Mouse (Mus musculus): ENCODE measurements around the gene Sec1.
A peak's percentile ranks its signal among the peaks of the same experiment; 100 is the strongest.

Sec1 gene

DNA sequence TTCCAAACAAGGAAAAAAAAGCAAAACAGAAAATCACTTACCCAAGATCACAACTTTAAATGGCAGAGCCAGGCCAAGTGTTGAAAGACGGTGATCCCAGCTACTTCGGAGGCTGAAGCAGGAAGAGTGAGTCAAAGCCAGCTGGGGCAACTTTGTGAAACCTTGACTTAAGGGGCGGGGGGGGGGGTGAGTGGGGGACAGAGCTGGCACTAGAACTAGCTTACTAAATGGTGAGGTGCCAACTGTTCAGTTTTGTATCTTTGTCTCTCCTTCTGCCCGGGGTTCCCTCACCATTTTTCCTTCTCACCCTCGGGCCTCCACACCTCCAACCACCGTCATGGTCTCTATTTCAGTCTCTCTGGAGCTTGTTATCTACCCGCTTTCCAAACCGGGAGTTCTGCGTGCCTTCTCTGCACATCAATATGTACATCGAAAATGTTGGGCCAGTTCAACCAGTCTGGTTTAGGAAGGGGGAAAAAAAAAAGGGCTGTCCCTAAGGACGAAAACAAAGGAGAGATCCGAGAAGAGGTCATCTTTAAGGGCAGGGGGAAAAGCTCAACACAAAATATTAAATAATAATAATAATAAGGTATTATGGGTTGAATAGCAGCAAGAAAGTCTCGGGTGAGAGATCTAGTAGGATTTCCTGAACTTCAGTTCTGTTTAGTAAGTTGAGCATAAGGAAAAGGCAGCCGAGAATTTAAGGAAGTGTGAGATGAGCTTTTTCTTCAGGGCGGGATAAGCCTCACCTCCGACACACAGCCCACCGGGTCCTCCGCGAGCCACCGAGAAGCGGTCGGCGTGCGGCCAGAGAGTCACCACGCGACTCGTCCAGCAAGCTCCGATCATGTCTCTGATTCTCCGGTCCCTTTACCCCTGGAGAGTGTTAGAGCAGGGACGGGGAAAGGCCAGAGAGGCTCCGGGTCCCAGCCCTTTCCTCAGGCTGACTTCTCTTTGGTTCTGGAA lies 23.0 kb upstream of the Sec1 start:
- no peak for DNase-seq

DNA sequence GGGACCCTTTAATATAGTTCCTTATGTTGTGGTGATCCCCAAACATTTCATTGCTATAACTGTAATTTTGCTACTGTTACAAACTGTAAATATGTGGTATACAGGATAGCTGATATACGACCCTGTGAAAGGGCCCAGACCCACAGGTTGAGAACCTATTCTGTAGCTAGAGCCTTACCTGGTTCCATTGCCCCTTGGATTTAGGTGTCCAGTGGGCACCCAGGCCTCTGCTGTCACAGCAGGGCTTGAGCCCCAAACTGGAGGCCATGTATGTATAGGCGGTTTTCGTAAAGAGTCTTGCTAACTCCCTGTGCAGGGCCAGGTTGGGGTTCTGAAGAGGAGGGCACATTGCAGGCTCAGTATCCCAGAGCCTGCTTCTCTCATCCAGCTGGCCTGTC lies 22.3 kb upstream of the Sec1 start:
- DNase-seq, result no peak

DNA sequence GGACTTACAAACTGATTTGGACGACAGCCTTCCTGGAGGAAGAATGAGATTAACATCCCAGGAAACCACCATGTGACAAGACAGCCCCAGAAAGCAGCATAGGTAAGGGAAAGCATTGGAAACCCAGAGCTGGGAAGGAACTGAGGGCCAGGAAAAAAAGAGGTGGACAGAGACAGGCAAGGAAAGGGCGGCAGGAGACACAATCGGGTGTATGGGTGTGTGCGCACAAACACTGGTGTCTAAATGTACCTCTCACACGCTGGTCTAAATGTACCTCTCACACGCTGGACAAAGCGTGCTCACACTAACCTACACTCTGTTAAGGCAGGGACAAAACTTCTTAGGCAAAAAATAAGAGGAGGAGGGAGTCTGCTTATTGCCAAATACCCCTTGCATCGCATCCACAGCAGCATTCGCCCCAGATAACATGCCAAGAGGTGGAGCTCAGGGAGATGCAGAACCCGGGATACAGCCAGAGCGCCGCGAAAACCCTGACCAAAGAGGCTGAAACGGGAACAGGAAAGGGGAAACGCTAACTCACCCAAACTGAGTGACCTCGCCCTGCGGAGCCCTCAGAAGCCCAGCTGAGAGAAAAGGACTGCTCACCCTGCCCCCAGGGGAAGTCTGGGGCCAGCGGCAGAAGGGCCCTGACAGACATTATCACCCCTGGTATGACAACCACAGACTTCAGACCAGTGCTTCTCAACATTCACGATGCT lies 21.7 kb upstream of the Sec1 start:
- DNase-seq, result peak in 1 of 2 experiments; percentile 38

DNA sequence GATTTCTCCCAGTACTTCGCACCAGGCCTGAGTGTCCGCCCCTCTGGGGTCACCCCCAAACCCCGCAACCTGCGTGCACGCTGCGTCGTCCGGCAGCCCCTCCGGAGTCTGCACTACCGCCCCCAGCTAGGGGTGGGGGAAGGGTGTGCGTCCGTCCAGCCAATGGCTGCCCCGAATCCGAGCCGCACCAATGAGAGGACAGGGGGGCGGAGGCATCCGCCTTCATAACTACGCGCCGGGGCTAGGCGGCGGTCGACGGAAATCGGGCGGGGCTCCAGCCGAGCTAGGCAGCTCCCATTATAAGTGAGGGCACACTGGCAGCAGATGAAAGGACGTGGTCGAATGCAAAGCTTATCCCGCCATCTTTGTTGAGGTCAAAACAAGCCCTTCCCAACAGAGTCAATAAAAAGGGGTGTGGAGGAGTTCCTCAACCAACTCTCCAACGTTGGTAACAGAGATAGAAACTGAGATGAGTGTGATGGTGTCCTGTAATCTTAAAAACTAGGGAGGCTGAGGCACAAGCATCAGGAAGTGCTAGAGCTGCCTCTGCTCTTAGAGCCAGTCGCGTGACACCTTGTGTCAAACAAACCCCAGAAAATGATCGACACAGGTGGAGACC lies 21.0 kb upstream of the Sec1 start, which contains the start of gene Rpl18:
Rpl18 (plus strand) TSS at position 368 of the 619 bp plus-strand sequence.
- peak; percentile 99 for DNase-seq

DNA sequence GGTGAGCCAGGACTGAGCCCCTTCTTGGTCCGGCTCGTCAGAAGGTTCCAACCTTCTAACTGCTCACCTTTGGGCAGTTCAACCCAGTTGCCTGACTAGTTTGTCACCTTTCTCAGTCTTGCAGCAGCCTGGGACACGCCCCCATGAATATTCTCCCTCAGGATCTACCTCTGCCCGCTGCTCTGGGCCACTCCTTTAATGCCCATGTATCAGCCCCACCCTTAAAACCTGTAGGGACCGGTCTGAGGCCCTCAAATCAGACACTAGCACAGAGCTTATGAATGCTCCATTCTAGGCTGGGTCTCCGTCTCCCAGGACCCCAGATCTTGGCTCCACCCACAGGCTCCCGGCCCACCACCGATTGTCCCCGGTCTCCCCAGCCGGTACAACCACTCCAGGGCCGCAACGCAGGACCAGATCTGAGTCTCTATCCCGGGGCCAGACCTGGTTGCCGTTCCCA lies 20.5 kb upstream of the Sec1 start:
- DNase-seq, result peak; percentile 57 to 72

DNA sequence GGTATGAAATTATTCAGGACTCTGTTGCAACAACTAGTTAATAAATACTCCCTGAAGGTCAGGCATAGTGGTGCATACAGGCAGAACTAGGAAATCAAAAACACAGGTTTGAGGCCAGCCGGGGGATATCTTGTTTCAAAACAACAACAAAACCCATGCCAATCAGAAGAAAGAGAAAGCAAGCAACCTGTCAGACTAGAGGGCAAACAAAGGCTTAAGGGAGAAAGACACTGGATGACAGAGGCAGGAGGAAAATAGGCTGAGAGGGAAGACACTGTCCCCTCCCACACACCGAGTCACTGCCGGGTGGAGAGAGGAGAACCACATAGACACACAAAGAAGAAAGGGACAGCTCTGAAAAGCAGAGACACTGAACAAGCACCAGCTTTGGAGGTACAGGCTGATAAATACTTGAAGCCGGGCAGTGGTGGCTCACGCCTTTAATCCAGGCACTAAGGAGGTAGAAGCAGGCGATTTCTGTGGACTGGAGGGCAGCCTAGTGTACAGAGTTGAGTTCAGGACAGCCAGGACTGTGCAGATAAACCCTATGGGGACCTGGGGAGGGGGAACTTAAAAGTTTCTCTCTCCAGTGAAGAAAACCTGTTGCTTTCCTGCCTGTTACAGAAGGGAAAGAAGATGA lies 19.8 kb upstream of the Sec1 start:
- DNase-seq, result no peak

DNA sequence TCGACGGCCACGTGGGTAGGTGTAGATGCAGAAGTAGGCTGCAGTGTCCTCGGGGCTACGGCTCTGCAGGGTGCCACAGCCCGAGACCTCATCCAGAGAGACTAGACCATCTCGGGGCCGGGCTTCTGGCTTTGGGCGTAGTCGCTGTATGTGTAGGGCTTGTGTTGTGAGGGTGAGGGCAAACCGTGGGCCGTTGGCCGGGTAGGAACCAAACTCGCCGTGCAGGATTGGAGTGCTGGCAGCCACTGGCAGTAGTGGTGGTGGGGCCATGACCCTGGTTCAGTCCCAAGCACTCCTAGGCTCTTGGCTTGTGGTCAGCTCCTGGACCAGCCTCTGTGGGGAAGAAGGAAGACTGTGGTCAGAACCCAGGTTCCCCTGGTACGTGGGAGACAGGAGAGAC lies 19.2 kb upstream of the Sec1 start:
- DNase-seq, result no peak

DNA sequence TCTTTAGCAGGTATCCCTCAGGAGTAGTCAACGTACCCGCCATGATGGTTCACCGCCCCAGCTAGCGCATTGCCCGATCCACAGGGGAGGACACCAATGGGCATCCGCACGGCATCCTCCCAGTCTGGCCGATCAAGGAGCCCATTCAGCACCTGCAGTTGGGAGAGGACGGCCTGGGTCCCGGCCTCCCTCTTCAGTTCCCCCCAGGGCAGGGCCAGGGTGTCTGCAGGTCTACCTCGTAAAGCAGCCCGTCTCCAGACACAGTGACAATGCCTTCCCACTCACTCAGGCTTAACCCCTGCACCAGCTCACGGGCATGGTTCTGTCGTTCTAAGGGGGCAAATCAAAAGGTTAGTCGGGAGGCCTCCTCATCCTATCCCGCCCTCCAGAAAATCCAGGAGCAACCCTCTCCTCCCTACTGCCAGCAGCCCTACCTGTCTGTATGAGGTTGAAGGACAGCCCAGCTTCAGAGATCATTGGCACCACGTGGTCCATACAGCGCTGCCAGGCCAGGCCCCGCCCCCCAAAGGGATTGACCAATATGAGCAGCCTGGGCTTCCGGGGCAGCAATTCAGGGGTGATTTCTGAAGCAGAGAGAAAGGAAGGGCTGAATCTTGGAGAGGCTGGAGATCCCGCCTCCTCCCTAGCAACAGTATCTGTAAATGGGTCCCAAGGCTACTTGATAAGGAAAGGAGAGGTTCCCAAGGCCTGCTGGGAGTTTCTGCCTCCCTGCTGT lies 18.0 kb upstream of the Sec1 start:
- peak; percentile 87 to 91 for DNase-seq

DNA sequence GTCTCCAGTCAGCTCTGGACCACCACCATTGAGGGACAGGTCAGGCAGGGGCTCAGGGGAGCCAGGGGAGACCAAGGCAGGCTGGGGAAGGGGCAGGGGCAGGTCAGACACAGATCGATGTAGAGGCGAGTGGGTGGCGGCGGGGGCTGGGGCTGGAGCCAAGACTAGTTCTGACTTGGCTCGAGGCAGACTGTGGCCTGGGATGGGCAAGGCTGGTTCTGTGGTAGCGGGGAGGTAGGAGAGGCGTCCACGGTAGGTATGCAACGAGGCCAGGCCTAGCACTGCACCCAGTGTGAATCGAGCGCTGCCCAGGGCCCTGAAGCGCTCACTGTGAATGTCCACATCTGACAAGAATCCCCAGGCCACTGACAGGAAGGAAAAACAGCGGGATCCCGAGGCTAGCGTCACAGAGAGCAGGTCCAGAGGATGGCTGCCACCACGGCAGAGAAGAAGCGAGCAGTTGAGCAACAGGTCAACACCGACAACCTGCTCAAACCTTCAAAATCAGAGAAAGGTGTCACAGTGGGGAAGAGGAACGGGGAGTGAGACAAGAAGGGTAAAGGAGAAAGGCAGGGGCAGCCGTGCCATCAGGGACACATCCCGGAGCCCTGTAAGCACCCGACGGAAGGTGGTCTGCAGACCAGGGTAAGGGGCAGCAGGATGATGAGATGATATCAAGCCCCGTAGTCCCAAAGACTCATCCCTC lies 17.3 kb upstream of the Sec1 start:
- DNase-seq, result no peak

DNA sequence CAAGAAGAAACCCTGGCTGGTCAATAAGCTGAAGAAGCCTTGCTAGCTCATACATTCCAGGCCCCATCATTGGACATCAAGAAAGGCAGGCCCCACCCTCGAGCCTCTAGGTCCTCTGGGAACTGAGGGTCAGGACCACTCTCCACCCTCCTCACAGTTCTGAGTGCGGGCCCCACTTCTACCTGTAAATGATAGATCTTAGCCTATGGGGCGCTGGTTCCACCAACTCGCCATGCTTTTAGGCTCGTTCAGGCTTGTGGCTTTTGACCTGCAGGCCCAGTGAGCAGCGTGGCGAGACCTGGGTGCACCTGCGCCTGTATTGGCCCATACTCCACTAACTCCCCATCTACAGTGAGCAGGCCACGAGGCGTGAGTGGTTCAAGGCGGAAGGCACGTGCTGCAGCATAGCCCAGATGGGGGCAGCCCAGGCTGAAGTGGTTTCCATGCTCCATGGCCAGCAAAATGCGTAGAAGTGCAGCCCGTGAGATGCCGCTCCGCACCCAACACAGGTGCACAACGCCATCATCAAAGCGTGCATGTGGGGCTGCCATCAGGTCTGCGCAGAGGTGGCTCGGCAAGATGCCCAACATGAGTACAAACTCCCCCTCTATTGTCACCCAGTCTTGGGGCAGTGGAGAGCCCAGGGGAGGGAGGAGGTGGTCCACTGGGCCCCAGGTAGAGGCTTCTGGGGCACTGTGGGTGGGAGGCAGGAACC lies 16.4 kb upstream of the Sec1 start:
- DNase-seq, result no peak

DNA sequence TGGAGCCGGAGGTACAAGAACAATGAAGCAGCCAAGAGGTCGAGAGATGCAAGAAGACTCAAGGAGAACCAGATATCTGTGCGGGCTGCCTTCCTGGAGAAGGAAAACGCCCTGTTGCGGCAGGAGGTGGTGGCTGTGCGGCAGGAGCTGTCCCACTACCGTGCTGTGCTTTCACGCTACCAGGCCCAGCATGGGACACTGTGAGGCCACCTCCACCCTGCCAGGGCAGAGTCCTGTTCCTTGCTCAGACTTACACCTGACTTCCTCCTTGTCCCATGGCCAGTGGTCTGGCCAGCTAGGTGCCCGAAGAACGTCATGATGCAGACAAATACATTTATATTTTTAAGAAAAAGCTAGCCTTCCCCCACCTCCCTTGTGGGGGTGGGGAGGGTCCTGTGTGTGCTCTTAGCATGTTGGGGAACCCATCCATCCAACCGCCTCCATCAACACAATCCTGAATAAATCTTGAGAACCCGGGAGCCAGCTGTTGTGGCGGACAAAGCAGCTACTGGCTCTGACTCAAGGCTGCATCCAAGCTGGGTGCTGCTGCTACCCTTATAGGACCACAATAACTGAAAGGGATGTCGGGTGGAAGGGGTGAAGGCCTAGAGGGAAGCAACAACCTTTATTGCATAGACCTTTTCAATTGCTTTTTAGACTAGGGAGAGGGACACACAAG lies 15.6 kb upstream of the Sec1 start:
- no peak for DNase-seq

DNA sequence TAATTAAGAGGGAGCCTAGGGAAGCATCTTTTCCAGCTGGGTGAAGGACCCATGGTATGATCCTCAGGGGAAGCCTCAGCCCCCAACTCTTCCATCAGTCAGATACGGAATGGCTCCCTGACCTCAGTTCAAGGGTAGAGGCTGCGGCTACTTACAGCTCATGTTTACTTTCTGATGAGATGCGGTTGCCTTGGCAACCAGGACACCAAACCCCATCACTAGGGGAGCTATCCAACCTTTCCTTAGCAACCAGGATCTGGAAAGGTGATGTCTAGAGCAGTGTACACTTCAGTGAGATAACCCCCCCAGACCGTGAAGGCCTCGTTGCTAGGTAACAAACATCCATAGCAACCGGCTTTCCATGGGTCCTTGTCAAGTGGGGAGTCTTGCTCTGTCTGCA lies 14.8 kb upstream of the Sec1 start:
- no peak for DNase-seq

DNA sequence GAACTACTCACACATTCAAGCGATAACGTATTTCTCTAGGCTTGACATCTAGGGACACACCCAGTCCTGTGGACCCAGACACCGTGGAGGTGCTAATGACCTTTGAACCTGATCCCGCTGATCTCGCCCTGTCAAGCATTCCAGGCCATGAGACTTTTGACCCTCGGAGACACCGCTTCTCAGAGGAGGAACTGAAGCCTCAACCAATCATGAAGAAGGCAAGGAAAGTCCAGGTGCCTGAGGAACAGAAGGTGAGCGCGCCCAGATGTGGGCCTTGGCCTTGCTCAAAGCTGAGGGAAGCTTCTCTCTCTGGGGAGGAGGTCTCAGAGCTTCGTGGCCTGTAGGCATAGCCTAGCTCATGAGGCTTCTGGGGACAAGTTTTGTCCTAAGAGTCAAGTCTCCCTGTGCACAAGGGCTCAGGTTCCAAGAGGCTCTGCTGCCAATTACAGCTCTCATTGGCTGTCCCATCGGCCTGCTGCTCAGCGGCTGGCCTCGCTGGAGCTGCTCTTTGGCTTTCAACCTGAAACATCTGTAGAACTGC lies 14.1 kb upstream of the Sec1 start:
- no peak for DNase-seq

DNA sequence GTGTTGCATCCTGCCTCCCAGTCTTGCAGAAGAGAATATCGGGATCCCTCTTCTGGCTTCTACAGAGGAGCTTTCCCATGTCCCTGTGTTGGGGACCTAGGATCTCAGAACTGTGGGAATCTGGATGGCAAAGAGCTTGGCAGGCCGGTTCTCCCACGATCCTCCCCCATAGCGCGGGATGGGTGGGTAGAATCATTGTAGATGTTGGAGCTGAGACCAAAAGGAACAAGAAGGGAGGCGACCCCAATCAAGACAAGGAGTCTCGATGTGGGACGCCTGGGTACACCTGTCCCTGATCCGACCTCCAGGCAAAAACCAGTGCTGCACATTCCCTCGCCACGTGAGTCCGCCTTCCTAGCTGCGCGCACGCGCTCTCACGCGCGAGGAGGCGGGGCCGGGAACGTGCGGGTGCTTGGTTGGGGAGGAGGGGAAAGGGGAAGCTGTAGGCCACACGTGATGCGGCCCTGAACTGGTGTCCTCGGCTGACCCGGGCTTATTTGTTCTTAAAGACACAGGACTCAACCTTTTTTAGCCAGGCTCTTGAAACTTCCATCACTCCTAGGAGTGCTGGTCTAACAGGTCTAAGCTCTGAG lies 13.3 kb upstream of the Sec1 start:
- DNase-seq, result peak; percentile 97 to 98

DNA sequence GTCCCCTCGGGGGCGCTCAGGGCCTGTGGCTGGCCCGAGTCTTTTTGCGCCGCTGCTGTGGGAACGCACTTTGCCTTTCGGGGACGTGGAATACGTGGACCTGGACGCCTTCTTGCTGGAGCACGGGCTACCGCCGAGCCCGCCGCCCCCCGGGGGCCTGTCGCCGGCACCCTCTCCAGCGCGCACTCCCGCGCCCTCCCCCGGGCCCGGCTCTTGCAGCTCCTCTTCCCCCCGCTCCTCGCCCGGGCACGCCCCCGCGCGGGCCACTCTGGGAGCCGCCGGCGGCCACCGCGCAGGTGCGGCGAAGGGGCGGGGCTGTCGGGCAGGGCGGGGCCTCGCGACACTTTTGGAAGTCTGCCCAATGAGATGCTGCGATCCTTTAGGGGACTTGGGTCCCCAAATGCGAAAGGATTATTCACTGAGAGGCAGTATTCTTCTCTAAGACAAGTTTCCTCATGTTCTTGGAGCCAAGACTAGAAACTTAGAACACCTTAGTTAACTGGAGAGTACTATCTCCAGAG lies 12.6 kb upstream of the Sec1 start:
- DNase-seq, result peak; percentile 80 to 85

DNA sequence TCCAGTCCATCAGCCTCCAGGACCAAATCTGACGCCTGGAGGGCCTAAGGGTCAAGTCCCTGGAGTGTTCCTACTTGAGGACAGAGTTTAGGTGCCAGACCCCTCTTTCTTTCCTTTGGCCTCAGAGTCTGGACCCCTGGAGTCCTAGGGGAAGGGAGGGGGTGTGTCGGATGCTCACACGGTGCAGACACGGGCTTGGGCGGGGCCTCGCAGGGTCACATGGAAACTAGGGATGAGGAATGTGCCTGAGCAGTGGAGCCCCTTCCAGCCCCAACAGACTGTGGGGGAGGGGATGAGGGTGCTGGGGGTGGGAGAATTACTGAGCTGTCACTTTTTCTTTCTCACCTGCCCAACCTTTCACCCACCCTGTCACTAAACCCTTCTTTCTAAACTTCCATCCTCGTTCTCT lies 11.7 kb upstream of the Sec1 start:
- DNase-seq, result peak; percentile 79 to 83

DNA sequence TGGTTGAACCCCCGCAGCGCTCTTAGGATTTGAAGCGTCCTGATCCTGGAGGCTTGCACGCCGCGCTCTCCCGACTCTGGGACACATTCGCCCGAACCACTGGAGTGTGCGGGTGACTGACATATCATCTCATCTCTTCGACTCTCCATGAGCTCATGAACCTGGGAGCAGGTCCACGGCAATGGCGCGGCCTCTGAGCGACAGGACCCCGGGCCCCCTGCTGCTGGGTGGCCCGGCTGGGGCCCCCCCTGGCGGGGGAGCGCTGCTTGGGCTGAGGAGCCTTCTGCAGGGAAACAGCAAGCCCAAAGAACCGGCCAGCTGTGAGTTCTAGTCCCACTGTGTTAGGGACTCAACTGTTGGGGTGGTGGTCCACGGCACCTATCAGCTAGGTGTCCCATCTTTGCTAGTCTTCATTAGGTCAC lies 11.3 kb upstream of the Sec1 start:
- no peak for DNase-seq

DNA sequence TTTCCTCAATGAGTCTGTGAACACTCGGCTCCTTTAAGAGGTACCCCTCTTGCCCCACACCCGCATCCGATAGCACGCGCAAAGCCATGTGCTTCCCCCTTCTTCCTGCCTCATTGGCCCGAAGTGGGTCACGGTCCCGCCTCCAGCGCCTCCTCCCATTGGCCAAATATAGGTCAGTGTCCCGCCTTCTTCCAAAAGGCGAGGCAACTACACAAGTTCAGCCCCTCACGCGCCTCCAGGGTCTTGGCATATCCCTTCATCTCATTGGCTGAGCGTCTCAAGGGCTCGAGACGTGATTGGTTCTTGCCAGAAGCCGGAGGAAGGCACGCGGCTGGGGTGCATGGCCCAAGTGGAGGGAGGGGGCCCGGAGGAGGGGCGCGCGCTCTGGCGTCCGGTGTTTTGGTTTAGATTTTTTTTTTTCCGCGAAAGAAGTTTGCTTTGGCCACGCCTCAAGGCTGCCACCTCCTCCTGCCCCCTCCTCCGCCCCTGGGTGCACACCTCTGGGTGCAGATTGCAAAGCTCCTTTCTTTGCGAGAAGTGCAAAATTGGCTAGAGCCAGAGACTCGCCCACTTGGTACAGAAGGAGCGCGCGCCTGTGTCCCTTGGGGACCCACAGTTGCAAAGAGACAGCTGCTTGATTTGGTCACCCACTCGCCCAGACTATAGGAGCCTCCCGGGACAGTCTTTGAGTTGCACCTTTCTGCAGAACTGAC lies 10.7 kb upstream of the Sec1 start, which contains the start of gene Dbp:
Dbp (plus strand) TSS at position 359 of the 713 bp plus-strand sequence.
- DNase-seq, result peak; percentile 100

All from lung, adult 18-20 months (tissue).